ENCODE assay signal across 8 mouse cellular contexts in the genomic region with DNA sequence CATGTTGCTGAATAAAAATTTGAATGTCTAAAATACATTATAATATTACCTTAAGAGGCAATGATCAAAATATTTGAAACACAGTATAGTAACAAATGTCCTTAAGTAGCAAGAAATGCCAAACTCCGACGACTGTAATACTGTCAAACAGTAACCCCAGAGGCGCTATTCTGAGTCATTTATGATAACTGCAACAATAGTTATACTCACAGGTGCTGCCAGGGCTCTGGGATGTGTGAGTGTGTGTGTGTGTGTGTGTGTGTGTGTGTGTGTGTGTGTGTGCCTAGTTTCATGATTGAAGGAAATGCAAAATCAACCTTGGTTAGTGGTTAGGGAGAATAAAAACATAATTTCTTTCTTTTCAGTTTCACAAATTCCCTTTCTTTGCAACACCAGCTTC.
A peak's percentile ranks its signal among the peaks of the same experiment; 100 is the strongest.
DNase-seq lines count a peak whose midpoint lies in the region; ATAC-seq lines count a peak whose summit lies in the region.

No protein-coding gene starts in this region.

- H3K9ac ChIP-seq in heart, embryonic 15.5 days: no peak overlapping the region; the same call in 1 of the 2 replicates
- H3K9ac ChIP-seq in embryonic facial prominence, embryonic 12.5 days: no peak overlapping the region
- H3K9ac ChIP-seq in hindbrain, embryonic 15.5 days: 0 out of 2 replicates have a peak overlapping the region, but pooled peaks have one; percentile 53
- peak overlapping the region; percentile 66 for H3K9ac ChIP-seq in midbrain, embryonic 16.5 days (ENCODE audit: low read depth, low read length)

- H3K36me3 ChIP-seq in heart, embryonic 15.5 days: no peaks in the 10 kb centered on the region
- H3K36me3 ChIP-seq in embryonic facial prominence, embryonic 12.5 days: no peaks in the 10 kb centered on the region
- H3K36me3 ChIP-seq in hindbrain, embryonic 15.5 days: no peaks in the 10 kb centered on the region
- H3K36me3 ChIP-seq in midbrain, embryonic 16.5 days (ENCODE audit: control insufficient read depth, insufficient read depth, low read length): no peaks in the 10 kb centered on the region

- no peak for ATAC-seq in heart, embryonic 15.5 days (replicated peaks; ENCODE audit: insufficient number of reproducible peaks, insufficient read depth, low FRiP score, low read depth)
- ATAC-seq in embryonic facial prominence, embryonic 12.5 days (ENCODE audit: insufficient number of reproducible peaks, insufficient read depth, low FRiP score, low TSS enrichment): no peak
- no peak for ATAC-seq in hindbrain, embryonic 15.5 days (ENCODE audit: low FRiP score, low read depth)
- peak; percentile 11; the same call in 1 of the 2 replicates for ATAC-seq in midbrain, embryonic 16.5 days
- ATAC-seq in megakaryocyte, adult 5-6 weeks (ENCODE audit: poor library complexity, severe bottlenecking): no peak

- 15% methylated on average over 3 of the region's 3 CpGs for WGBS in heart, embryonic 15.5 days
- WGBS in embryonic facial prominence, embryonic 12.5 days: 14% methylated on average over 3 of the region's 3 CpGs
- WGBS in hindbrain, embryonic 15.5 days: 11% methylated on average over 3 of the region's 3 CpGs
- WGBS in midbrain, embryonic 16.5 days: 0% methylated on average over 3 of the region's 3 CpGs

- peak overlapping the region; percentile 38; the same call in 1 of the 2 replicates for H3K27ac ChIP-seq in heart, embryonic 15.5 days
- H3K27ac ChIP-seq in embryonic facial prominence, embryonic 12.5 days: peak overlapping the region; percentile 77
- H3K27ac ChIP-seq in hindbrain, embryonic 15.5 days (replicated peaks): peak overlapping the region; percentile 91
- peak overlapping the region; percentile 93 for H3K27ac ChIP-seq in midbrain, embryonic 16.5 days (ENCODE audit: low read length)

- H3K9me3 ChIP-seq in heart, embryonic 15.5 days (replicated peaks): no peaks in the 10 kb centered on the region
- H3K9me3 ChIP-seq in embryonic facial prominence, embryonic 12.5 days: no peaks in the 10 kb centered on the region
- no peaks in the 10 kb centered on the region for H3K9me3 ChIP-seq in hindbrain, embryonic 15.5 days
- H3K9me3 ChIP-seq in midbrain, embryonic 16.5 days (replicated peaks; ENCODE audit: control insufficient read depth, low read length, poor library complexity, severe bottlenecking): peaks cover 4% of the 10 kb centered on the region; the same call in 1 of the 2 replicates

- H3K4me2 ChIP-seq in heart, embryonic 15.5 days: peak overlapping the region; percentile 70
- peak overlapping the region; percentile 75 for H3K4me2 ChIP-seq in embryonic facial prominence, embryonic 12.5 days (replicated peaks)
- peak overlapping the region; percentile 66 for H3K4me2 ChIP-seq in hindbrain, embryonic 15.5 days
- peak overlapping the region; percentile 66 for H3K4me2 ChIP-seq in midbrain, embryonic 16.5 days (ENCODE audit: low read length)

- no peaks in the 10 kb centered on the region for H3K27me3 ChIP-seq in heart, embryonic 15.5 days
- H3K27me3 ChIP-seq in embryonic facial prominence, embryonic 12.5 days: no peaks in the 10 kb centered on the region
- no peaks in the 10 kb centered on the region for H3K27me3 ChIP-seq in hindbrain, embryonic 15.5 days
- no peaks in the 10 kb centered on the region for H3K27me3 ChIP-seq in midbrain, embryonic 16.5 days (ENCODE audit: control insufficient read depth, insufficient read depth, low read depth, low read length)

- H3K4me1 ChIP-seq in heart, embryonic 15.5 days (replicated peaks): peaks cover 31% of the 10 kb centered on the region
- peaks cover 11% of the 10 kb centered on the region; the same call in 1 of the 2 replicates for H3K4me1 ChIP-seq in embryonic facial prominence, embryonic 12.5 days
- H3K4me1 ChIP-seq in hindbrain, embryonic 15.5 days (replicated peaks): peaks cover 21% of the 10 kb centered on the region
- peaks cover 7% of the 10 kb centered on the region for H3K4me1 ChIP-seq in midbrain, embryonic 16.5 days (ENCODE audit: control insufficient read depth, insufficient read depth, low read length)

- peak overlapping the region; percentile 48; the same call in 1 of the 2 replicates for H3K4me3 ChIP-seq in heart, embryonic 15.5 days
- no peak overlapping the region; the same call in 1 of the 2 replicates for H3K4me3 ChIP-seq in embryonic facial prominence, embryonic 12.5 days
- H3K4me3 ChIP-seq in hindbrain, embryonic 15.5 days: peak overlapping the region; percentile 41
- peak overlapping the region; percentile 42 for H3K4me3 ChIP-seq in midbrain, embryonic 16.5 days (ENCODE audit: low read depth, low read length)

- DNase-seq in heart, adult 18-20 months: no peak
- no peak for DNase-seq in lung, postnatal 36 days
- DNase-seq in thymus, adult 18-20 months: no peak

Comparison
In these comparisons a context has a peak if more than half of its experiments do, and no peak if none do; other contexts are left out.
1. H3K27ac ChIP-seq: peak in every context shown above with its lines; median percentile 93 in midbrain, embryonic 16.5 days; 91 in hindbrain, embryonic 15.5 days; 77 in embryonic facial prominence, embryonic 12.5 days; 38 in heart, embryonic 15.5 days.
2. H3K9ac ChIP-seq: peak in hindbrain, embryonic 15.5 days (single experiment) and midbrain, embryonic 16.5 days (single experiment); none in heart, embryonic 15.5 days (single experiment) and embryonic facial prominence, embryonic 12.5 days (single experiment).
3. Peak in every context shown above with its lines, with median percentiles within 50 percentile points of each other: H3K4me2 ChIP-seq.